Mouse (Mus musculus) embryonic facial prominence, embryonic 15.5 days (tissue): ENCODE data around the gene Yipf2. TPM values are rescaled to one million over a fixed set of nuclear protein-coding genes. Genes with fewer than 3 reads are reported as not detected.

ENCODE experiments used
- ATAC-seq: fragments of 200-750 bp; cut with Nextera tagmentation; 2 replicates; pipeline ENCODE4 v1.8.0; 2017; ENCODE audit warnings: low read depth, moderate TSS enrichment; ENCODE audit not compliant: insufficient number of reproducible peaks, low FRiP score, low TSS enrichment
- H3K27ac ChIP-seq: fragments of 300-500 bp; sonication (generic); replicated peaks from 2 replicates; pipeline ENCODE4 v1.5.1; 2015; ENCODE audit warnings: mild to moderate bottlenecking, inconsistent platforms
- H3K27me3 ChIP-seq: fragments of 300-500 bp; sonication (generic); 2 replicates; pipeline ENCODE4 v1.6.1; 2015; ENCODE audit warnings: inconsistent platforms
- H3K36me3 ChIP-seq: fragments of 300-500 bp; sonication (generic); 2 replicates; pipeline ENCODE4 v1.6.1; 2015; ENCODE audit warnings: mild to moderate bottlenecking, inconsistent platforms
- H3K4me1 ChIP-seq: fragments of 300-500 bp; sonication (generic); 2 replicates; pipeline ENCODE4 v1.6.1; 2015; ENCODE audit warnings: inconsistent platforms
- H3K4me2 ChIP-seq: fragments of 300-500 bp; sonication (generic); replicated peaks from 2 replicates; pipeline ENCODE4 v1.6.1; 2015; ENCODE audit warnings: mild to moderate bottlenecking, inconsistent platforms
- H3K4me3 ChIP-seq: fragments of 300-500 bp; sonication (generic); replicated peaks from 2 replicates; pipeline ENCODE4 v1.5.1; 2015; ENCODE audit warnings: mild to moderate bottlenecking, inconsistent platforms
- H3K9ac ChIP-seq: fragments of 300-500 bp; sonication (generic); 2 replicates; pipeline ENCODE4 v1.6.1; 2015; ENCODE audit warnings: inconsistent platforms
- H3K9me3 ChIP-seq: fragments of 300-500 bp; sonication (generic); replicated peaks from 2 replicates; pipeline ENCODE4 v1.6.1; 2016; ENCODE audit warnings: inconsistent platforms
- WGBS: fragments of 180-500 bp; shearing (Covaris S2); methylation state at CpG from one replicate; pipeline ENCODE4 v1.1.7; 2015; 5-methylcytosine and 5-hydroxymethylcytosine counted together
- polyA plus RNA-seq: library from polyadenylated mRNA; unstranded; fragments of >200 nt; fragmentation: Nextera tagmentation; extraction: Ambion mirVana; gene quantifications from 2 replicates; pipeline ENCODE4 v1.2.1, GENCODE M21; 2015

Yipf2 gene
- polyA plus RNA-seq, 1 experiment from 2014 or later, result 29.2 TPM

DNA sequence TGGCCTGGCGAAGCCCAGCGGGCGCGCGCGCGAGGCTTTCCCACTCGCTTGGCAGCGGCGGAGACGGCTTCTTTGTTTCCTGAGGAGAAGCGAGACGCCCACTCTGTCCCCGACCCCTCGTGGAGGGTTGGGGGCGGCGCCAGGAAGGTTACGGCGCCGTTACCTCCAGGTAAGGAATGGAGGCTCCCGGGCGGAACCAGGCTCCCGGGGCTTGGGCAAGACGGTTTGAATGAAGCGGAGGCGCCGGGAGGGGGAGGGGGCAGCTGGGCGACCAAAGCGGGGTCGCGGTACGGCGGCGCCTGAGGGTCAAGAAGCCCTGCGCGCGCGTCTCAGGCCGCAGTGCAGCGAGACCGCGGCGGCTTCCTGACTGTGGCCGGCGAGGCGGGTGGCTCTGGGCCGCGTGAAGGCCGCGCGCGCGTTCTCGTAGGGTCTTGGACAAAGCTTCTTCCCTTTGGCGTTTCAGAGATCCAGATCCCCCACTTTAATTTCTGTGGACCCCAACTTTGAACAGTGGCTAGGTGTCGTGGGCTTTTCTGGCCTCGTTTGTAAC is 23.7 kb upstream of the Yipf2 start:
- WGBS, result under 1% methylated on average over 57 of the region's 57 CpGs
- Histone ChIP-seq H3K4me1 (peaks cover 17% of the 10 kb centered on the region), H3K36me3 (no peaks in the 10 kb centered on the region), H3K9me3 (no peaks in the 10 kb centered on the region), H3K9ac (peak overlapping the region; percentile 52), H3K4me3 (peak overlapping the region; percentile 62), H3K27me3 (no peaks in the 10 kb centered on the region), H3K4me2 (peak overlapping the region; percentile 73), H3K27ac (peak overlapping the region; percentile 97)
- peak; percentile 84 for ATAC-seq

DNA sequence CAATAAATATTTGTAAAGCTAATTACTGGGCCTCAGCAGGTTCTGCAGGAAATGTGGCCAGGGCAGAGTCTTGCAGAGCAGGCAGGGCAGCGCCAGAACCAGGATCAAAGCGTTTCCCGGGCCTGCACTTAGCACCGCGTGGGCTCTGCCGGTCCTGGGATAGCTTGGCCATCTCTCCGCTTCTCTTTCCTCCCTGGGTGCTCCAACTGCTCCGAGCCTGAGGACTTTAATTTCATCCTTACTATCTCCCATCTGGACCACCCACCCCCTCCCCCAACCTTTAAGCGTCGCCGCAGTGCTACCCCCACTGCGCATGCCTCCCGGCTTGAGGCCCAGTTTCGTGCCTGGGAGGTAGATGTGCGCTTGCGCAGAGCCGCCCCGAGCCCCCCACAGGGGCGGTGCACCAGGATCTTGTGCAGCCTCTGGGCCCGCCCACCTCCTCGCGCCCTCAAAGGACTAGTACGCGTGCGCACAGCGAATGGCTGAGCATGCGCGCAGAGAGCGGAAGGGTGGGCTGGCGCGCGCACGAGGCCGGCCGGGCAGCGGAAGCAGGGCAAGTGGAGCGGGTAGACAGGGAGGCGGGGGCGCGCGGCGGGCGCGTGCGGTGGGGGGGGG is 23.1 kb upstream of the Yipf2 start, which contains the start of gene Smarca4:
TSS of gene Smarca4 (plus strand) at position 553 of the 615 bp plus-strand sequence.
- ATAC-seq, result peak; percentile 98
- H3K36me3 ChIP-seq, result no peaks in the 10 kb centered on the region
- H3K27me3 ChIP-seq, result no peaks in the 10 kb centered on the region
- H3K4me3 ChIP-seq, result peak within 1 kb of the TSS; percentile 62
- H3K9me3 ChIP-seq, result no peaks in the 10 kb centered on the region
- WGBS, result under 1% methylated on average over 41 of the region's 45 CpGs
- H3K9ac ChIP-seq, result peak within 1 kb of the TSS; percentile 61
- H3K4me1 ChIP-seq, result peaks cover 17% of the 10 kb centered on the region
- H3K4me2 ChIP-seq, result peak within 1 kb of the TSS; percentile 73
- H3K27ac ChIP-seq, result peak within 1 kb of the TSS; percentile 97

DNA sequence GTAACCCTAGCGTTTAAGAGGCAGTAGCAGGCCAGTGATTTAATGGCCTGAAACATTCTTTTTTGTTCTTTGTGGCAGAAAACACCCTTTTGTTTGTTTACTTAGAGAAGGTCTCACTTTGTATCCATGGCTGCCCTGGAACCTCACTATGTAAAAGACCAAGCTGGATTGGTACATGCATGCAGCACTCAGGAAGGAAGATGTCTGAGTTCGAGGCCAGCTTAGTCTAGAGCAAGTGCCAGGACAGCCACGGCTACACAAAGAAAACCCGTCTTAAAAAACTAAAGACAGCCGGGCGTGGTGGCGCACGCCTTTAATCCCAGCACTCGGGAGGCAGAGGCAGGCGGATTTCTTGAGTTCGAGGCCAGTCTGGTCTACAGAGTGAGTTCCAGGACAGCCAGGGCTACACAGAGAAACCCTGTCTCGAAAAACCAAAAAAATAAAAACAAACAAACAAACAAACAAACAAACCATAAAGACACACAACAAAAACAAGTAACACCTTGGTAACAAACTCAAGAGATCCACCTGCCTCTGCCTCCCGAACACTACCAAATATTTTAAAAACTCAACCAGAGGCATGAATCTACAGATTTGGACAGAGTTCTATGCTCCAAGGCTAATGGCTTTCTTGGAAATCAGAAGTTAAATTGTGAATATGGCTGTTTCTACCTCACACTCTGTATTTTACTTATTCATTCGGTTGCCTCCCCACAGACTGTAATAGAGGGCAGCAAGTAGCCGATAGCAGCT is 22.4 kb upstream of the Yipf2 start:
- Histone ChIP-seq H3K9me3 (no peaks in the 10 kb centered on the region), H3K4me3 (peak overlapping the region; percentile 62), H3K4me2 (peak overlapping the region; percentile 73), H3K27me3 (no peaks in the 10 kb centered on the region), H3K36me3 (no peaks in the 10 kb centered on the region), H3K4me1 (peaks cover 17% of the 10 kb centered on the region), H3K27ac (peak overlapping the region; percentile 97), H3K9ac (peak overlapping the region; percentile 61)
- no peak for ATAC-seq
- WGBS, result 73% methylated on average over 15 of the region's 15 CpGs

DNA sequence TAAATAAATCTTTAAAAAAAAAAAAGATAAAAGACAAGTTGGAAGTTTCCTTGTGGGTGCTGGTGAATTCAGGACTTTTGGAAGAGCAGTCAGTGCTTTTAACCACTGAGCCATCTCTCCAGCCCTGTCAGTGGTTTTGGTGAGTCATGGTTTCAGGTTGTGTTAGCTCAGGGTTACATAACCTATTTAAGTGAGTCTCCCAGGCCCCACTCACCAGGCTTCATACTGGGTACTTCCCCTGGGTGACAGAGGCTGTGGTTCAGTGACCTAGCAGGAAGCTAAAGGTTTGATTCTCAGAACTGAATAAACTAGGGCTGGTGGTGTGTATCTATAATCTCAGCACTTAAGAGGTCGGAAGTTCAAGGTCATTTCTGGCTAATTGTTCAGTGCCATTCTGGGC is 17.2 kb upstream of the Yipf2 start:
- Histone ChIP-seq H3K4me2 (no peak overlapping the region), H3K36me3 (no peaks in the 10 kb centered on the region), H3K9ac (no peak overlapping the region), H3K4me3 (no peak overlapping the region), H3K27me3 (no peaks in the 10 kb centered on the region), H3K4me1 (no peaks in the 10 kb centered on the region), H3K27ac (no peak overlapping the region), H3K9me3 (no peaks in the 10 kb centered on the region)
- WGBS, result 78% methylated on average over 1 of the region's 1 CpGs
- ATAC-seq, result no peak

DNA sequence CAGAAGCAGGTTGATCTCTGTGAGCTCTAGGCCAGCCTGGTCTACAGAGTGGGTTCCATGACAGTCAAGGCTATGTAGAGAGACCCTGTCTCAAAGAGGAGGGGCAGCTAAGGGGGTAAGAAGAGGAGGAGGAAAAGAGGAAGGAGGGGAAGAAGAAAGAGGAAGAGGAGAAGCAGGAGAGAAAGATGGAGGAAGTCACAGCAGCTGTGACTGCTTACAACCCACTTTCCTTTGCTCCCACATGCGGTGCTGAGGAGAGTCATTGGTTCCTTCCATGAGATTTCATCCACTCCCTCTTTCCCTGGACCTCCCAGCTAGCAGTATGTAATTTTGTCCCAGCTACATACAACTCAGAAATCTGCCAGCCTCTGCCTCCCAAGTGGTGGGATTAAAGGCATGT is 14.0 kb upstream of the Yipf2 start:
- Histone ChIP-seq H3K4me2 (no peak overlapping the region), H3K27me3 (no peaks in the 10 kb centered on the region), H3K4me1 (no peaks in the 10 kb centered on the region), H3K9ac (no peak overlapping the region), H3K9me3 (no peaks in the 10 kb centered on the region), H3K36me3 (no peaks in the 10 kb centered on the region), H3K27ac (no peak overlapping the region), H3K4me3 (no peak overlapping the region)
- WGBS, result 82% methylated on average over 1 of the region's 1 CpGs
- no peak for ATAC-seq

DNA sequence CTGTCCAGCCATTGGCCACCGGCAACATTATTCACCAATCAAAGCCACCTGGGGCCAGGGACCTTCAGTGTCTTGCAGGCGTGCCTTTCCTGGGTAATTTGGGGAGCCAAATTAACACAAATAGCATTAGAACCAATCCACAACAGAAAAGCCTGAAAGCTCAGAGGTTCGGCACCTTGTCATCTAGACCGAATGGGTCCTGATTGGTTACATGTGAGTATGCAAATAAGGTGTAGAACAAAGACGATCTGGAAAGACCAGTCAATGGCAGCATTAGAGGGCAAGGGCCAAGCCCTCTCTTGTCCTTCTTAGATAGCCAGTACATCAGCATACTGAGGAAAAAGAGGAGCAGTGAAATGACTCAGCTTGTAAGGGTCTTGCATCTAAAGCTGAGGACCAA is 13.2 kb upstream of the Yipf2 start:
- H3K27ac ChIP-seq, result no peak overlapping the region
- ATAC-seq, result no peak
- no peaks in the 10 kb centered on the region for H3K27me3 ChIP-seq
- no peaks in the 10 kb centered on the region for H3K36me3 ChIP-seq
- H3K4me3 ChIP-seq, result no peak overlapping the region
- H3K4me1 ChIP-seq, result no peaks in the 10 kb centered on the region
- H3K4me2 ChIP-seq, result no peak overlapping the region
- no peak overlapping the region for H3K9ac ChIP-seq
- no peaks in the 10 kb centered on the region for H3K9me3 ChIP-seq
- WGBS, result 67% methylated on average over 5 of the region's 5 CpGs

DNA sequence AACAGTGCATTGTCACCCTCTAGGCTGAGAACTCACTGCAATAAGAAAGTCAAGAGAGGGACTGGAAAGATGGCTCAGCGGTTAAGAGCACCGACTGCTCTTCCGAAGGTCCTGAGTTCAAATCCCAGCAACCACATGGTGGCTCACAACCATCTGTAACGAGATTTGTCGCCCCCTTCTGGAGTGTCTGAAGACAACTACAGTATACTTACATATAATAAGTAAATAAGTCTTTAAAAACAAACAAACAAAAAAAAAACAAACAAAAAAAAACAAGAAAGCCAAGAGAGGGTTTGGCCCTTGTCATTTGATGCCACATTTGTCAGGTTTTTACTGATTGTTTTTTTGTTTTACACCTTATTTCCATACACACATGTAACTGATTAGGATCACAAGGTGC is 11.5 kb upstream of the Yipf2 start:
- no peak overlapping the region for H3K9ac ChIP-seq
- no peaks in the 10 kb centered on the region for H3K27me3 ChIP-seq
- H3K4me1 ChIP-seq, result no peaks in the 10 kb centered on the region
- no peak overlapping the region for H3K27ac ChIP-seq
- no peaks in the 10 kb centered on the region for H3K36me3 ChIP-seq
- no peak overlapping the region for H3K4me2 ChIP-seq
- no peak for ATAC-seq
- 72% methylated on average over 5 of the region's 5 CpGs for WGBS
- H3K4me3 ChIP-seq, result no peak overlapping the region
- no peaks in the 10 kb centered on the region for H3K9me3 ChIP-seq

DNA sequence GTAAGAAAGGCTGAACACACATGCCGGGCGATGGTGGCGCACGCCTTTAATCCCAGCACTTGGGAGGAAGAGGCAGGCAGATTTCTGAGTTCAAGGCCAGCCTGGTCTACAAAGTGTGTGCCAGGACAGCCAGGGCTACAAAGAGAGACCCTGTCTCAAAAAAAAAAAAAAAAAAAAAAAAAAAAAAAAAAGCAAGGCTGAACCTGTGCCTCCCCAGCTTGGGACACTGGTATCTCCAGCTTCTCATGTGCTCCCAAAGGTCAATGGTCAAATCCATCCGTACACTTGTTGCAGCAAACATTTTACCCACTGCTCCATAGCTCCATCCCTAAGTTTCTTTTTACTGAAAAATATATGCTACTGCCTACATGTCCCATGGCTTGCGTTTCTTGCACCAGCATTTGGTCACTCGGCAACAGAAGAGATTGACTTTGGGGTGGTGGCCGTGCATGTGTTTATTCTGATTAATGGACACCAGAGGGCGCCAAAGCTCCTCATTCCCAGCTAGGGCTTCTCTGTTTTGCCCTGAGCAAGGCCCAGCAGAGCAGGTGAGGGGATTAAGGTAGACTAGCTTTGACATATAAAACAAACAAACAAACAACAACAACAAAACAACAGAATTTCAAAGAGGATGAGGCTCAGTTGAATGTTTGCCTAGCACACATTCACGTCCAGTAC is 9.2 kb upstream of the Yipf2 start:
- Histone ChIP-seq H3K4me1 (no peaks in the 10 kb centered on the region), H3K4me3 (no peak overlapping the region), H3K4me2 (no peak overlapping the region), H3K27ac (no peak overlapping the region), H3K9me3 (no peaks in the 10 kb centered on the region), H3K36me3 (no peaks in the 10 kb centered on the region), H3K9ac (no peak overlapping the region), H3K27me3 (no peaks in the 10 kb centered on the region)
- WGBS, result 48% methylated on average over 10 of the region's 10 CpGs
- no peak for ATAC-seq

DNA sequence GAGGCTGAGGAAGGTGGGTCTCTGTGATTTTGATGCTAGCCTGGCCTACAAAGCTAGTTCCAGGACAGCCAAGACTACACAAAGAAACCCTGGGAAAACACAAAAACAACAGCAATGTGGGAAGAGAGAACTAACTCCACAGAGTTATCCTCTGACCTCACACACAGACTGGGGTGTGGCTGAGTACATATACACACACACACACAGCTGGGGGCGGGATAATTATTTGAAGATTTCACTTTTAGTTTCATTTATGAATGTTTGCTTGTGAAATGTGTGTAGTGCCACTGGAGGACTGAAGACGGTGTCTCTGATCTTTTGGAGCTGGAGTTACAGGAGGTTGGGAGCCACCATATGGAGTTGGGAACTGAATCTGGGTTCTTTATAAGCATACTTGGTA is 8.4 kb upstream of the Yipf2 start:
- H3K4me2 ChIP-seq, result no peak overlapping the region
- no peak overlapping the region for H3K27ac ChIP-seq
- peaks cover 2% of the 10 kb centered on the region for H3K36me3 ChIP-seq
- no peaks in the 10 kb centered on the region for H3K4me1 ChIP-seq
- ATAC-seq, result no peak
- H3K9me3 ChIP-seq, result no peaks in the 10 kb centered on the region
- H3K27me3 ChIP-seq, result no peaks in the 10 kb centered on the region
- H3K9ac ChIP-seq, result no peak overlapping the region
- H3K4me3 ChIP-seq, result no peak overlapping the region
- WGBS, result 85% methylated on average over 2 of the region's 2 CpGs

DNA sequence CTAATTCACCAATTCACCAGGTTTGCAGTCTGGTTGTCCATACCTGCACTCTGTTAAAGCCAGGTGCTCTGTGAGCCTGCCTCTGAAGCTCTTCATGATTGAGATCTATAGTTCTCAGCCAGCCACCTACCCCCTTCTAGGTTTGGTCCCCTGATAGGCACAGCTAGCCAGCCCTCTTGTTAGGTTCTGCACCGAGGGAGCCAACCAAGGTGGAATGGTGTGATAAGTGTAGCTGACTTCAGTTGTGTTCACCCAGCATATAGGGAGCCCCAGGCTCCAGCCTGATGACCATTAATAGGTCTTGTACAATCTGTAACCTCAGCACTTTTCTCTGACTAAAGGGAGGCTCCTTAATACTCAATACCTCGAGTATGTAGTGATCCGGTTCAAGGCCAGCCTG is 7.6 kb upstream of the Yipf2 start:
- H3K36me3 ChIP-seq, result peaks cover 11% of the 10 kb centered on the region
- H3K9me3 ChIP-seq, result no peaks in the 10 kb centered on the region
- H3K4me3 ChIP-seq, result no peak overlapping the region
- ATAC-seq, result no peak
- 0 out of 2 replicates have a peak, but pooled peaks cover 3% of the 10 kb centered on the region for H3K4me1 ChIP-seq
- H3K27me3 ChIP-seq, result no peaks in the 10 kb centered on the region
- no peak overlapping the region for H3K27ac ChIP-seq
- no peak overlapping the region for H3K4me2 ChIP-seq
- no peak overlapping the region for H3K9ac ChIP-seq
- WGBS, result 75% methylated on average over 3 of the region's 3 CpGs

DNA sequence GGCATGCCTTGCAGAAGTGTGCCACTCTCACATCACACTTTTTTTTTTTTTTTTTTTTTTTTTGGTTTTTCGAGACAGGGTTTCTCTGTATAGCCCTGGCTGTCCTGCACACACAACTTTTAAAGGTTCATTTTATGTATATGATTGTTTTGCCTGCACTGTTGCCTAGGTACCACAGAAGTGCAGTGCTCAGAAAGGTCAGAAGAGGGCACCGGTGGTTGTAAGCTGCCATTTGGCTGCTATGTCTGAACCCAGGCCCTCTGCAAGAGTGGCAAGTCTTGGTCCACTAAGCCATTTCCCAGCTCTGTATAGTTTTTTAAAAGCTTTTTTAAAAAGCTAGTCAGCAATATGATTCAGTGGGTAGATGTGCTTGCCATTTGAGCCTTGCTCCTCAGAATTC is 5.6 kb upstream of the Yipf2 start:
- no peaks in the 10 kb centered on the region for H3K27me3 ChIP-seq
- ATAC-seq, result no peak
- WGBS, result 28% methylated on average over 2 of the region's 2 CpGs
- H3K4me1 ChIP-seq, result peaks cover 22% of the 10 kb centered on the region
- H3K27ac ChIP-seq, result no peak overlapping the region
- peaks cover 18% of the 10 kb centered on the region for H3K36me3 ChIP-seq
- H3K9me3 ChIP-seq, result no peaks in the 10 kb centered on the region
- no peak overlapping the region for H3K9ac ChIP-seq
- H3K4me2 ChIP-seq, result no peak overlapping the region
- no peak overlapping the region for H3K4me3 ChIP-seq
